Mouse (Mus musculus) CH12.LX (cell line): ENCODE measurements around the gene Mrnip. TPM values are rescaled to one million over a fixed set of nuclear protein-coding genes. Genes with fewer than 3 reads are reported as not detected.

Source experiments
- DNase-seq: peaks from one replicate; pipeline ENCODE4 v3.0.0-alpha.2; 2013; ENCODE audit errors: extremely low read depth
- H3K27ac ChIP-seq: 2 replicates; pipeline ENCODE4 v1.5.1; 2012; ENCODE audit warnings: low read depth, mild to moderate bottlenecking, control low read depth, moderate library complexity; ENCODE audit not compliant: insufficient read depth
- H3K27me3 ChIP-seq: replicated peaks from 2 replicates; pipeline ENCODE3; 2012; ENCODE audit warnings: inconsistent platforms
- H3K36me3 ChIP-seq, 2 experiments: replicated peaks in 1 of 2; 2 replicates each; pipeline versions ENCODE3 to v1.6.1; 2012; ENCODE audit warnings: inconsistent platforms in 1 of 2, low read length in 1 of 2, mild to moderate bottlenecking in 1 of 2, mixed read lengths in 1 of 2, moderate library complexity in 1 of 2; ENCODE audit not compliant: control insufficient read depth in 1 of 2, insufficient read depth in 1 of 2
- H3K4me1 ChIP-seq, 2 experiments: 2 replicates each; pipeline ENCODE4 v1.6.1; 2012; ENCODE audit warnings: inconsistent platforms in 1 of 2, moderate library complexity in 1 of 2; ENCODE audit not compliant: insufficient read depth in 2 of 2, control insufficient read depth in 1 of 2
- H3K4me2 ChIP-seq: 2 replicates; pipeline ENCODE4 v1.6.1; 2012; ENCODE audit warnings: low read depth, mild to moderate bottlenecking, control low read depth; ENCODE audit not compliant: poor library complexity, insufficient read depth, severe bottlenecking
- H3K4me3 ChIP-seq, 3 experiments: fragments of 150-350 bp in 1 of 3; sonication (generic) in 1 of 3; replicated peaks in 1 of 3; 2 replicates each; pipeline versions ENCODE3 to v1.5.1; 2011 to 2012; ENCODE audit warnings: low read depth in 2 of 3, low read length in 2 of 3, mild to moderate bottlenecking in 2 of 3, moderate library complexity in 2 of 3, control low read depth in 1 of 3, improper control_type of control experiment in 1 of 3, inconsistent platforms in 1 of 3, mixed read lengths in 1 of 3; ENCODE audit not compliant: poor library complexity in 1 of 3
- H3K79me2 ChIP-seq: replicated peaks from 2 replicates; pipeline ENCODE4 v1.6.1; 2012; ENCODE audit warnings: mild to moderate bottlenecking, moderate library complexity; ENCODE audit not compliant: control insufficient read depth, poor library complexity, insufficient read depth, severe bottlenecking; ENCODE audit errors: extremely low read depth
- H3K9ac ChIP-seq: 2 replicates; pipeline ENCODE4 v1.6.1; 2012; ENCODE audit warnings: low read depth, mild to moderate bottlenecking, control low read depth, moderate library complexity; ENCODE audit not compliant: insufficient read depth
- H3K9me3 ChIP-seq: replicated peaks from 2 replicates; pipeline ENCODE3; 2012; ENCODE audit warnings: low read length, inconsistent platforms, mixed read lengths
- CTCF ChIP-seq, 2 experiments: IDR thresholded peaks in 1 of 2; conservative IDR thresholded peaks in 1 of 2; 2 replicates each; pipeline ENCODE4 v1.5.1; 2011 to 2012; ENCODE audit warnings: low read depth in 2 of 2, low read length in 2 of 2, improper control_type of control experiment in 1 of 2, inconsistent platforms in 1 of 2, mild to moderate bottlenecking in 1 of 2, moderate library complexity in 1 of 2
- E2F4 ChIP-seq: IDR thresholded peaks from 2 replicates; pipeline ENCODE4 v1.6.1; 2011; ENCODE audit warnings: low read depth, low read length, improper control_type of control experiment; ENCODE audit not compliant: insufficient replicate concordance
- IRF4 ChIP-seq: IDR thresholded peaks from 2 replicates; pipeline ENCODE4 v1.6.1; 2014; ENCODE audit warnings: low read depth, mild to moderate bottlenecking, inconsistent platforms, low read length, improper control_type of control experiment
- JUN ChIP-seq: IDR thresholded peaks from 2 replicates; pipeline ENCODE4 v1.6.1; 2011; ENCODE audit warnings: low read depth, mild to moderate bottlenecking, low read length, improper control_type of control experiment, moderate library complexity; ENCODE audit not compliant: insufficient read depth
- MEF2A ChIP-seq: IDR thresholded peaks from 2 replicates; pipeline ENCODE4 v1.6.1; 2014; ENCODE audit warnings: low read depth, mild to moderate bottlenecking, inconsistent platforms, low read length, improper control_type of control experiment, borderline replicate concordance
- MXI1 ChIP-seq: IDR thresholded peaks from 2 replicates; pipeline ENCODE4 v1.6.1; 2011; ENCODE audit warnings: mild to moderate bottlenecking, low read depth, low read length, improper control_type of control experiment
- MYC ChIP-seq: IDR thresholded peaks from 2 replicates; pipeline ENCODE4 v1.6.1; 2011; ENCODE audit warnings: low read depth, mild to moderate bottlenecking, improper control_type of control experiment, low read length
- NELFE ChIP-seq: IDR thresholded peaks from 2 replicates; pipeline ENCODE4 v1.6.1; 2011; ENCODE audit warnings: low read depth, low read length, improper control_type of control experiment
- POLR2A ChIP-seq: IDR thresholded peaks from 2 replicates; pipeline ENCODE4 v1.6.1; 2011; ENCODE audit warnings: low read depth, mild to moderate bottlenecking, improper control_type of control experiment, low read length
- POLR2AphosphoS2 ChIP-seq: IDR thresholded peaks from 2 replicates; pipeline ENCODE4 v1.6.1; 2011; ENCODE audit warnings: low read depth, low read length, improper control_type of control experiment
- RCOR1 ChIP-seq: conservative IDR thresholded peaks from 2 replicates; pipeline ENCODE4 v1.6.1; 2012; ENCODE audit warnings: low read depth, mild to moderate bottlenecking, inconsistent platforms, low read length, improper control_type of control experiment
- TBP ChIP-seq: conservative IDR thresholded peaks from 2 replicates; pipeline ENCODE4 v1.6.1; 2011; ENCODE audit warnings: low read depth, low read length, improper control_type of control experiment
- UBTF ChIP-seq: IDR thresholded peaks from 2 replicates; pipeline ENCODE4 v1.6.1; 2012; ENCODE audit warnings: low read depth, mild to moderate bottlenecking, inconsistent platforms, low read length, improper control_type of control experiment, moderate library complexity
- ZC3H11A ChIP-seq: IDR thresholded peaks from 2 replicates; pipeline ENCODE4 v1.6.1; 2012; ENCODE audit warnings: low read depth, mild to moderate bottlenecking, inconsistent platforms, low read length, improper control_type of control experiment
- ZKSCAN1 ChIP-seq: IDR thresholded peaks from 2 replicates; pipeline ENCODE4 v1.6.1; 2012; ENCODE audit warnings: low read depth, inconsistent platforms, low read length, improper control_type of control experiment, borderline replicate concordance
- ZMIZ1 ChIP-seq: IDR thresholded peaks from 2 replicates; pipeline ENCODE4 v1.6.1; 2012; ENCODE audit warnings: low read depth, mild to moderate bottlenecking, inconsistent platforms, low read length, improper control_type of control experiment
- dilution Hi-C: fragments of 300-500 bp; cut with MboI; formaldehyde crosslinking; loops from 2 replicates; pipeline ENCODE4 v1.14.3; 2020; ENCODE audit warnings: low sequenced_read_pairs; ENCODE audit not compliant: extremely low pct_unique_long_range_greater_than_20kb, extremely low pct_ligation_motif_present
- in situ Hi-C: fragments of 300-500 bp; cut with MboI; formaldehyde crosslinking; loops from 3 replicates; pipeline ENCODE4 v1.14.3; 2019; ENCODE audit warnings: low sequenced_read_pairs, low pct_ligation_motif_present, low pct_unique_long_range_greater_than_20kb, mixed read lengths
- polyA plus RNA-seq: library from polyadenylated mRNA; unstranded; fragments of >175 nt; gene quantifications from 2 replicates; pipeline ENCODE4 v1.2.1, GENCODE M21; 2012; ENCODE audit warnings: low read depth; ENCODE audit not compliant: insufficient read length
- total RNA-seq, 2 experiments: library from RNA; depleted of rRNA; stranded (reverse); fragments of 300-350 nt in 1 of 2; fragments of >200 nt in 1 of 2; gene quantifications; 2 replicates each; pipeline ENCODE4 v1.2.3; 2012 to 2014

Mrnip gene
- total and polyA plus RNA-seq, 3 experiments, result 22.5 to 36.7 (median 29.7) TPM

GRCm38 (mm10) chr11:50174730-50175187, 515 bp downstream of the Mrnip start (continued):
- peak; percentile 85 for TF ChIP-seq IRF4
- peak; percentile 97 for TF ChIP-seq POLR2A
- no peak for TF ChIP-seq RCOR1
- peak; percentile 72; the same call in 1 of the 2 replicates for TF ChIP-seq MYC
- peak; percentile 97 for TF ChIP-seq POLR2AphosphoS2
- peak; percentile 96 for TF ChIP-seq ZMIZ1

- TF ChIP-seq UBTF (no peak), IRF4 (no peak)
- H3K9ac ChIP-seq, result no peak overlapping the region
- peaks cover 30 to 53% of the 10 kb centered on the region in 2 experiments for H3K36me3 ChIP-seq
- peaks cover 4 to 21% of the 10 kb centered on the region in 2 experiments for H3K4me1 ChIP-seq
- dilution Hi-C loops (no loop called here), in situ Hi-C loops (loop anchor here (5.0 kb wide), 1 partner anchor 36 kb away; the partner anchor contains the start of genes Mgat4b and Sqstm1)
- no peak overlapping the region for H3K4me3 ChIP-seq
- H3K79me2 ChIP-seq, result no peaks in the 10 kb centered on the region
- DNase-seq, result no peak
- no peak overlapping the region for H3K27ac ChIP-seq
- no peaks in the 10 kb centered on the region for H3K27me3 ChIP-seq
- H3K4me2 ChIP-seq, result no peak overlapping the region
- H3K9me3 ChIP-seq, result no peaks in the 10 kb centered on the region
These were observed 2.1 kb downstream of the Mrnip start for GRCm38 (mm10) chr11:50176351-50176750.

GRCm38 (mm10) chr11:50177111-50177510, 2.9 kb downstream of the Mrnip start:
- no peak overlapping the region for H3K27ac ChIP-seq
- H3K36me3 ChIP-seq, result peaks cover 23 to 51% of the 10 kb centered on the region in 2 experiments
- dilution Hi-C loops (no loop called here), in situ Hi-C loops (loop anchor here (5.0 kb wide), 1 partner anchor 35 kb away; the partner anchor contains the start of genes Mgat4b and Sqstm1)
- no peaks in the 10 kb centered on the region for H3K27me3 ChIP-seq
- no peak overlapping the region for H3K4me2 ChIP-seq
- H3K79me2 ChIP-seq, result no peaks in the 10 kb centered on the region
- TF ChIP-seq ZKSCAN1 (no peak), TBP (no peak), E2F4 (no peak), ZC3H11A (no peak), MEF2A (no peak), UBTF (no peak), MXI1 (no peak), RCOR1 (no peak), CTCF (conservative IDR thresholded peaks at IDR 0.05 in 1 of 2, IDR thresholded peaks at IDR 0.05 in 1 of 2; ENCODE audit: low read depth in 2 of 2, low read length in 2 of 2) (no peak), JUN (no peak), NELFE (no peak), POLR2A (no peak)
- peaks cover 4 to 25% of the 10 kb centered on the region in 2 experiments for H3K4me1 ChIP-seq
- no peak for DNase-seq
- H3K4me3 ChIP-seq, result no peak overlapping the region
- H3K9me3 ChIP-seq, result no peaks in the 10 kb centered on the region
- no peak overlapping the region for H3K9ac ChIP-seq
